Mouse (Mus musculus) gastrocnemius, adult 8-10 months (tissue): ENCODE measurements around the gene Scyl3. TPM values are rescaled to one million over a fixed set of nuclear protein-coding genes. Genes with fewer than 3 reads are reported as not detected.

Experiments
- DNase-seq, 2 experiments: peaks; one replicate each; pipeline ENCODE4 v3.0.0; 2022; ENCODE audit warnings: low spot score in 2 of 2
- total RNA-seq, 4 experiments: library from RNA; stranded (reverse); gene quantifications; 2 replicates each; pipeline ENCODE4 v1.2.4; 2022

Gene Scyl3
- total RNA-seq, result 1 to 10 TPM; 3.4 to 4.1 (median 4.0) TPM

- no peak for DNase-seq
Observed at GRCm38 (mm10) chr1:163928846-163929245, at the start of gene Scyl3. TSS of gene Scyl3 (plus strand) at chr1:163929100.

GRCm38 (mm10) chr1:163889629-163890028 is 39.3 kb upstream of the Scyl3 start:
- DNase-seq, result no peak

- no peak for DNase-seq
Observed at GRCm38 (mm10) chr1:163893294-163893693, 35.6 kb upstream of the Scyl3 start.

GRCm38 (mm10) chr1:163893774-163894527 is 34.9 kb upstream of the Scyl3 start:
- no peak for DNase-seq

GRCm38 (mm10) chr1:163898291-163898764 is 30.6 kb upstream of the Scyl3 start:
- no peak for DNase-seq

GRCm38 (mm10) chr1:163899575-163899974 is 29.3 kb upstream of the Scyl3 start:
- DNase-seq, result no peak

- DNase-seq, result no peak
Observed at GRCm38 (mm10) chr1:163900168-163900567, 28.7 kb upstream of the Scyl3 start.

GRCm38 (mm10) chr1:163903411-163903810 is 25.5 kb upstream of the Scyl3 start:
- DNase-seq, result no peak

GRCm38 (mm10) chr1:163907007-163907811 is 21.7 kb upstream of the Scyl3 start:
- DNase-seq, result no peak

- DNase-seq, result no peak
Observed at GRCm38 (mm10) chr1:163908389-163908788, 20.5 kb upstream of the Scyl3 start.

GRCm38 (mm10) chr1:163910343-163910742 is 18.6 kb upstream of the Scyl3 start:
- DNase-seq, result no peak

GRCm38 (mm10) chr1:163910785-163911184 is 18.1 kb upstream of the Scyl3 start:
- no peak for DNase-seq

- no peak for DNase-seq
Observed at GRCm38 (mm10) chr1:163911981-163912380, 16.9 kb upstream of the Scyl3 start.

GRCm38 (mm10) chr1:163917349-163918160 is 11.3 kb upstream of the Scyl3 start:
- no peak for DNase-seq

GRCm38 (mm10) chr1:163924093-163924492 is 4.8 kb upstream of the Scyl3 start:
- DNase-seq, result no peak

GRCm38 (mm10) chr1:163929636-163930457 is 947 bp downstream of the Scyl3 start:
- DNase-seq, result peak; percentile 76 to 77

- no peak for DNase-seq
Observed at GRCm38 (mm10) chr1:163930458-163930794, 1.5 kb downstream of the Scyl3 start.

GRCm38 (mm10) chr1:163931801-163932200 is 2.9 kb downstream of the Scyl3 start:
- no peak for DNase-seq

- no peak for DNase-seq
Observed at GRCm38 (mm10) chr1:163934591-163934990, 5.7 kb downstream of the Scyl3 start.

GRCm38 (mm10) chr1:163942056-163942455 is 13.2 kb downstream of the Scyl3 start:
- DNase-seq, result no peak

GRCm38 (mm10) chr1:163953396-163953795 is 24.5 kb downstream of the Scyl3 start:
- DNase-seq, result no peak
